Mouse (Mus musculus) liver, embryonic 11.5 days (tissue): Measurements from ENCODE around the gene Idi1. TPM values are rescaled to one million over a fixed set of nuclear protein-coding genes. Genes with fewer than 3 reads are reported as not detected.

Experiments
- ATAC-seq: fragments of 200-750 bp; cut with Nextera tagmentation; replicated peaks from 2 replicates; pipeline ENCODE4 v1.8.0; 2017; ENCODE audit warnings: moderate number of reproducible peaks, mild to moderate bottlenecking, moderate TSS enrichment, moderate library complexity; ENCODE audit not compliant: low FRiP score
- DNase-seq: peaks from one replicate; pipeline ENCODE4 v3.0.0-alpha.2; 2017; ENCODE audit warnings: low spot score
- H3K27ac ChIP-seq: fragments of 300-500 bp; sonication (generic); 2 replicates; pipeline ENCODE4 v1.5.1; 2014; ENCODE audit warnings: mild to moderate bottlenecking, low read depth, low read length, control low read depth
- H3K27me3 ChIP-seq: fragments of 300-500 bp; sonication (generic); replicated peaks from 2 replicates; pipeline ENCODE4 v1.6.1; 2014; ENCODE audit warnings: low read length, mixed read lengths; ENCODE audit not compliant: control insufficient read depth, insufficient read depth
- H3K36me3 ChIP-seq: fragments of 300-500 bp; sonication (generic); 2 replicates; pipeline ENCODE4 v1.6.1; 2014; ENCODE audit warnings: mild to moderate bottlenecking, low read length, moderate library complexity, mixed read lengths; ENCODE audit not compliant: control insufficient read depth, insufficient read depth
- H3K4me1 ChIP-seq: fragments of 300-500 bp; sonication (generic); replicated peaks from 2 replicates; pipeline ENCODE4 v1.6.1; 2014; ENCODE audit warnings: low read length, mixed read lengths; ENCODE audit not compliant: control insufficient read depth, insufficient read depth
- H3K4me2 ChIP-seq: fragments of 300-500 bp; sonication (generic); 2 replicates; pipeline ENCODE4 v1.6.1; 2014; ENCODE audit warnings: mild to moderate bottlenecking, control low read depth, moderate library complexity
- H3K4me3 ChIP-seq: fragments of 300-500 bp; sonication (generic); 2 replicates; pipeline ENCODE4 v1.5.1; 2014; ENCODE audit warnings: low read depth, low read length, control low read depth
- H3K9ac ChIP-seq: fragments of 300-500 bp; sonication (generic); 2 replicates; pipeline ENCODE4 v1.6.1; 2014; ENCODE audit warnings: low read depth, low read length, control low read depth
- H3K9me3 ChIP-seq: fragments of 300-500 bp; sonication (generic); 2 replicates; pipeline ENCODE4 v1.6.1; 2016; ENCODE audit warnings: low read length, inconsistent platforms, mixed read lengths; ENCODE audit not compliant: control insufficient read depth
- WGBS: fragments of 180-500 bp; shearing (Covaris S2); extraction: QIAGEN DNeasy Blood & Tissue Kit; methylation state at CpG from one replicate; pipeline ENCODE4 v1.1.7; 2014; 5-methylcytosine and 5-hydroxymethylcytosine counted together
- polyA plus RNA-seq: library from polyadenylated mRNA; unstranded; fragments of >200 nt; fragmentation: Nextera tagmentation; extraction: Ambion mirVana; gene quantifications from 2 replicates; pipeline ENCODE4 v1.2.1, GENCODE M21; 2014

Gene Idi1
- polyA plus RNA-seq, 1 experiment from 2014 or later, result 91.0 TPM

DNA sequence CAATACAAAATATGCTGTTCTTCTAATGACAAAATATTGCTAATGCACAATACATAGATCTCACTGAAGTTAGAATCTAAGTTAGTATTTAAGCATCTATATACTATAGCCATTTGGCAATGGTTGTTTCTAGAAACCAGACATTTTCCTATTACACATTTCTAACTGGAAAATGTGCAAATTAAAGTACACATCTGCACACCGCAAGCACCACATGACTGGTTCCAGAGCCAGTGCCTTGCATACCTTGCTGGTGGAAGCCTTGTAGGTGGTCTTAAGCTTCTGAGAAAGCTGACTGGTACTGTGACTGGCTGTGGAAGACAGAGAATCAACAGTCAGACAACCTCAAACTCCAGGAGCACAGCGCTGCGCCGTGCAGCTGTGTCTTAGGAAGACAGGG lies 31.9 kb upstream of the Idi1 start:
- no peak for DNase-seq
- Histone ChIP-seq H3K4me3 (no peak overlapping the region), H3K4me2 (no peak overlapping the region), H3K4me1 (peaks cover 7% of the 10 kb centered on the region; the same call in 1 of the 2 replicates), H3K36me3 (peaks cover 10% of the 10 kb centered on the region), H3K9ac (no peak overlapping the region), H3K27me3 (no peaks in the 10 kb centered on the region), H3K27ac (no peak overlapping the region), H3K9me3 (no peaks in the 10 kb centered on the region)
- no peak for ATAC-seq
- WGBS, result 97% methylated on average over 4 of the region's 4 CpGs

DNA sequence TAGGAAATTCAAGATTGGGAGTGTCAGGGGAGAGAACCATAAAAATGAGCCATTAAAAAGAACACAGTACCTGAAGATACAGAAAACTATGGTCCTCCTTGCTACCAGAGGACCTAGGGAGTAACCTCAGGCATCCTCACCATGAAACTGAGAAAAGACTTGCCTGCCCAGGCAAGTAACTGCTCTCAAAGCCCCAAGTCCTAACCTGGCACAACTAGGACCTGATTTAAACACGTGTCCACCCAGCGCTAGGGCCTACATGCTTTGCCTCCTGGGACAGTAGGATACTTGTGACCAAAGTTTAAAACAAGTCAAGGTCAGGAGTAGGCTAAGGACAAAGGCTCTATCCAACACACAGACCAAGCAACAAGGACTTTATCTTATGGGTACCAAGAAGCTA lies 30.5 kb upstream of the Idi1 start:
- H3K4me1 ChIP-seq, result peaks cover 2% of the 10 kb centered on the region; the same call in 1 of the 2 replicates
- no peak for ATAC-seq
- peaks cover 5% of the 10 kb centered on the region for H3K36me3 ChIP-seq
- H3K4me2 ChIP-seq, result no peak overlapping the region
- no peak overlapping the region for H3K4me3 ChIP-seq
- DNase-seq, result no peak
- no peaks in the 10 kb centered on the region for H3K9me3 ChIP-seq
- no peaks in the 10 kb centered on the region for H3K27me3 ChIP-seq
- no peak overlapping the region for H3K9ac ChIP-seq
- WGBS, result 99% methylated on average over 2 of the region's 2 CpGs
- H3K27ac ChIP-seq, result no peak overlapping the region

DNA sequence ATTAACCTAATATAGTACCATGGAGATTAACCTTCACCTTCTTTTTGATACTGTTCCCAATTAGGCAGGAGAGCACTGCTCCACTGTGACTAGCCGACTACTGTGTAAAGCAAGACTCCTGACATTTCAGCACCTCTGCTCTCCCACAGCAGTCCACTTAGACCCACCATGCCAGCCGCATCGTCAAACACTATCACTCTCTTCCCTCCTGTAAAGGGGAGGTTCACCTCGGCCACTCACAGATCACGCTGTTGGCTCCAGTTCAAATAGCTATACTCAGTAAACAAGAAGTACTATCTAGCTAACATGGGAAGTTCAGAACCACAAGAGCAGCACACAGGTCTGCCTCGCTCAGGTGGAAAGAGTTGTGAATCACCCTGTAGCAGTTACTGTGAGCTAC lies 26.8 kb upstream of the Idi1 start:
- H3K27ac ChIP-seq, result no peak overlapping the region
- ATAC-seq (no peak), DNase-seq (no peak)
- H3K4me2 ChIP-seq, result no peak overlapping the region
- no peak overlapping the region for H3K4me3 ChIP-seq
- no peaks in the 10 kb centered on the region for H3K9me3 ChIP-seq
- no peak overlapping the region for H3K9ac ChIP-seq
- H3K27me3 ChIP-seq, result no peaks in the 10 kb centered on the region
- peaks cover 6% of the 10 kb centered on the region for H3K36me3 ChIP-seq
- 91% methylated on average over 6 of the region's 6 CpGs for WGBS
- H3K4me1 ChIP-seq, result no peaks in the 10 kb centered on the region

DNA sequence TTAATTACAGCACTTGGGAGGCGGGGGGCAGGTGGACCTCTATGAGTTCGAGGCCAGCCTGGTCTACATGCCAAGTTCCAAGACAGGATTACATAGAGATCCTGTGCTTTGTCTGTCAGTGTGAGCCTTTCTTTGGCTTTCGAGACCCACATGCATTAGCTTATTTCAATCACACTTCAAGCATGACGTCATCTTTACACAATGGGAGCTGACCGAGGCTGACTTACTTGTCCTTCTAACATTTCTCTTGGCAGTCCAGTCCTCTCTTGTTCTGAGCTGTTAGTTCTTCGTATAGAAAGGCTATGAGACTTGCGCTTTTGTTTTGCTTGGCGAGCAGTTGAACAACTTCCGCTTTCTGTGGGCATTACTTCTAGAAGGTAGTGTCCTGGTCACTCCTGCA lies 24.4 kb upstream of the Idi1 start:
- Histone ChIP-seq H3K9ac (no peak overlapping the region), H3K9me3 (no peaks in the 10 kb centered on the region), H3K27me3 (no peaks in the 10 kb centered on the region), H3K36me3 (peaks cover 4% of the 10 kb centered on the region; the same call in 1 of the 2 replicates), H3K4me2 (no peak overlapping the region), H3K4me1 (no peaks in the 10 kb centered on the region), H3K4me3 (no peak overlapping the region), H3K27ac (no peak overlapping the region)
- WGBS, result 92% methylated on average over 9 of the region's 9 CpGs
- ATAC-seq (no peak), DNase-seq (no peak)

DNA sequence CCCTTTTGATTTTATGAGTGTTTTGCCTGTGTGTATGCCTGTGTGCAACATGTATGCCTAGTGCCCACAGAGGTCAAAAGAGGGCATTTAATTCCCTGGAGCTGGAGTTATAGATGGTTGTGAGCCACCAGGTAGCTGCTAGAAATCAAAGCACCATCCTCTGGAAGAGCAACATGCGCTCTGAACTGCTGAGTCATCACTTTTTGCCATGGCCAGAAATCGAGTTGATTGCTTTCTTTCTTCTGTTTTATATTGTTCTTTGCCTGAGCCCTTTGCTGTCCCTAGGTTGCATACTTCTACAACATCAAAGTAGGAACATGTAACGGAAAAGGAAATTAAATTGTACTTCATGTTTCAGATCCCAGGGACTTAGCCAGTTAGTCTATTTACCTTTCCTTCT lies 20.3 kb upstream of the Idi1 start:
- DNase-seq, result no peak
- no peak for ATAC-seq
- 81% methylated on average over 3 of the region's 3 CpGs for WGBS
- Histone ChIP-seq H3K9ac (no peak overlapping the region), H3K27ac (no peak overlapping the region), H3K4me2 (no peak overlapping the region), H3K27me3 (no peaks in the 10 kb centered on the region), H3K36me3 (peaks cover 4% of the 10 kb centered on the region; the same call in 1 of the 2 replicates), H3K4me1 (peaks cover 7% of the 10 kb centered on the region), H3K4me3 (no peak overlapping the region), H3K9me3 (no peaks in the 10 kb centered on the region)

DNA sequence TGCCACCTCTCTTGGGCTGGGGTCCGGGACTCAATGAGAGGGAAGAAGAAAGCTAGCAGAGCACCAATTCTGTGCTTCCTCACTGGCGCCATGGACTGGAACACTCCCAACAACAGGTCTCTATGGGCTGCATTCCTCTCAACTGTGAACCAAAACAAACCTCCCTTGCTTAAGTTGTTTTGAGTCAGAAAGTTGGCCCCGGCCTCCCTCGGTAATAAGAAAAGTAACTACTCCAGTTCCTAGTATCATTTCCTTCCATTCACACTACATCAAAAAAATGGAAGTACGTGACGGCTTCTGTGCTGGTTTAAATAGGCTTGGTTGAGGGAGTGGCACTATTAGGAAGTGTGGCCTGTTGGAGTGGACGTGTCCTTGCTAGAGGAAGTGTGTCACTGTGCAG lies 18.7 kb upstream of the Idi1 start:
- 85% methylated on average over 7 of the region's 7 CpGs for WGBS
- Histone ChIP-seq H3K4me2 (no peak overlapping the region), H3K4me1 (peaks cover 7% of the 10 kb centered on the region), H3K36me3 (no peaks in the 10 kb centered on the region; the same call in 1 of the 2 replicates), H3K27ac (no peak overlapping the region), H3K9me3 (no peaks in the 10 kb centered on the region), H3K4me3 (no peak overlapping the region), H3K9ac (no peak overlapping the region), H3K27me3 (no peaks in the 10 kb centered on the region)
- ATAC-seq (no peak), DNase-seq (no peak)

DNA sequence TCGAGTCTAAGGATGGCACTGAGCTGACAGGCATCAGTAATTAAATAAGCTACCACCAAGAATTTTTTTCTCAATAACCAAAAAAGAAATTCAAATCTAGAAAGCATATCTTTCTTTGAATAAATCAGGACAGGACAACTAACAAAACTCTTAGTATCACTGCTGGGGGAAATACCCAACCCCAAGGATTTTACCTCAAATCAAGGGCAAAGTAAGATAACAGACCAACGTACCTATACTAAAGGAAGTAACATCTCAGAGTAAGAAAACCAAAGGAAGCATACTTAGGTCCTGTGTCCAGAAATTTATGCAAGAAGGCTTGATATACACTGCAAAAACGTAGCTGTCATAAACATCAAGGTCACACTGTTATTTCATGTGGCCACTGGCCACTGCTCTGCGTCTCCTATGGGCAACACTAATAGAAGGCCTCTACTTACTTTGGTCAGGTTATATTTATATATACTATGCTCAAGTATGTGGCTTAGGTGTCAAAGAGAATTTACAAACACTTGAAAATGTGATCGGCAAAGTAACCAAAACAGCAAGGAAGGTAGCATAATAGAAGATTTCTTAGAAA lies 15.6 kb upstream of the Idi1 start:
- no peaks in the 10 kb centered on the region for H3K9me3 ChIP-seq
- no peak overlapping the region for H3K27ac ChIP-seq
- H3K36me3 ChIP-seq, result no peaks in the 10 kb centered on the region; the same call in 1 of the 2 replicates
- H3K27me3 ChIP-seq, result no peaks in the 10 kb centered on the region
- no peak for DNase-seq
- ATAC-seq, result no peak
- H3K9ac ChIP-seq, result peak overlapping the region; percentile 85
- peaks cover 7% of the 10 kb centered on the region for H3K4me1 ChIP-seq
- H3K4me3 ChIP-seq, result peak overlapping the region; percentile 93
- H3K4me2 ChIP-seq, result peak overlapping the region; percentile 89
- 63% methylated on average over 5 of the region's 5 CpGs for WGBS

DNA sequence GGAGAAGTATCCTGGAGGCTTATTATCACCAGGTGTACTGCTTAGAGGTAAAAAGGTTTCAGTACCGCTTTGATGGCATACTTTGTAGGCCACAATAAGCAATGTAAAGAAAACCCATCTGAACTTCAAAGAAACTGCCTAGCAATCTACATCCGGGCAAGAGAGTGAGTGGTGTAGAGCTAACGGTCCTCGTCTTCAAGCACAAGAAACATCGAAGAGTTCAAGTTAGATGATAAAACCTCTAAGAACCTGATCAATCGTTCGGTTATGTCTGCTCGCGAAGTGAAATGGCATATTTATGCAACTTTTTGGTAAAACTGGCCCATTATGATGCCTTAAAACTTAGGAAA lies 15.2 kb upstream of the Idi1 start:
- Histone ChIP-seq H3K4me3 (peak overlapping the region; percentile 93), H3K27me3 (no peaks in the 10 kb centered on the region), H3K27ac (peak overlapping the region; percentile 94), H3K9me3 (no peaks in the 10 kb centered on the region), H3K4me2 (peak overlapping the region; percentile 89), H3K4me1 (peaks cover 7% of the 10 kb centered on the region), H3K36me3 (no peaks in the 10 kb centered on the region; the same call in 1 of the 2 replicates), H3K9ac (peak overlapping the region; percentile 85)
- ATAC-seq (no peak), DNase-seq (no peak)
- 5% methylated on average over 9 of the region's 9 CpGs for whole genome bisulfite sequencing

DNA sequence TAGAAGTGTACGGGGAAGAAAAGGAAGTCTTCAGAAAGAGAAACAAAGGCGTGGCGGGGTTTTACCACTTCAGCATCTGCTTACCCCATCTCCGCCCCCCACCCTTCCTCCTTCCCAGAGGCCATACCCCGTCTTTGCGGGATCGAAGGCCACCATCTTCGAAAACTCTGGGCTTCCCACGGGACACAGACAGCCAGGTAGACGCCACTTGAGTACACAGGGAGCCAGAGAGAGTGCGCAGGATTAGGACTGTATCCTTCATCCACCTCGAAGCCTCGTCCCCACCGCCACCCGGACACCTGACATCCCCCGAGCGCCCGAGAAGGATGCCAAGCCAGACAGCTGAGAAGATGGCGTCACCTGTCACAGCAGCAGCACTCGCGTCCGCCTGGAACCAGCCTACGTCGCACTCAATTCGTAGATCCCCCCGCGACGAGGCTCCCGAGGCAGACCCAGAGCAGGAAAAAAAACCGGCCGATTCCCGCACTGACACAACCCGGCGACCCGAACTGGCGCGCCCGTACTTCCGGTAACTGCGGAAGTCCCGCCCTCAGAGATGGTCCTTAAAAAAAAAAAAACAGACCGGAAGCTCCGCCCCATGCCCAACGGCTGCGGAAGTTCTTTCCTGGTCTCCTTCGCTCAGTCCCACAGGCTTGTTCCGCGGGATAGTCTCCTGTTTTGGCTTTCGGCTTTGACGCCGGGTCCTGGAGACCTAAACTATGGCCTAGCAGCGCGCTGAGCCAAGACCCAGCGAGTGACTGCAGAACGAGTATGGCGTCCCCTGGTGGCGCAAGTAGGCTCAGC lies 14.6 kb upstream of the Idi1 start:
- peak; percentile 90 for DNase-seq
- under 1% methylated on average over 57 of the region's 57 CpGs for WGBS

More for the DNA sequence above, 14.6 kb upstream of the Idi1 start:
- H3K27ac ChIP-seq, result peak overlapping the region; percentile 94
- no peaks in the 10 kb centered on the region for H3K27me3 ChIP-seq
- H3K4me2 ChIP-seq, result peak overlapping the region; percentile 89
- H3K9ac ChIP-seq, result peak overlapping the region; percentile 85
- H3K4me1 ChIP-seq, result peaks cover 7% of the 10 kb centered on the region
- ATAC-seq, result peak; percentile 85
- peak overlapping the region; percentile 93 for H3K4me3 ChIP-seq
- no peaks in the 10 kb centered on the region for H3K9me3 ChIP-seq
- no peaks in the 10 kb centered on the region; the same call in 1 of the 2 replicates for H3K36me3 ChIP-seq
